Mouse (Mus musculus) embryonic facial prominence, embryonic 11.5 days (tissue): ENCODE results near the gene Cacna1d. TPM values are rescaled to one million over a fixed set of nuclear protein-coding genes. Genes with fewer than 3 reads are reported as not detected.

ENCODE experiments used
- ATAC-seq: fragments of 200-750 bp; cut with Nextera tagmentation; replicated peaks from 2 replicates; pipeline ENCODE4 v1.8.0; 2017; ENCODE audit warnings: low read depth; ENCODE audit not compliant: insufficient number of reproducible peaks, low FRiP score, low TSS enrichment
- DNase-seq: peaks from one replicate; pipeline ENCODE4 v3.0.0-alpha.2; 2015; ENCODE audit warnings: low spot score
- H3K27ac ChIP-seq: fragments of 300-500 bp; sonication (generic); replicated peaks from 2 replicates; pipeline ENCODE4 v1.5.1; 2014; ENCODE audit warnings: mild to moderate bottlenecking, low read depth, low read length, control low read depth
- H3K27me3 ChIP-seq: fragments of 300-500 bp; sonication (generic); 2 replicates; pipeline ENCODE4 v1.6.1; 2014; ENCODE audit warnings: mild to moderate bottlenecking, low read length, moderate library complexity, mixed read lengths; ENCODE audit not compliant: control insufficient read depth, insufficient read depth
- H3K36me3 ChIP-seq: fragments of 300-500 bp; sonication (generic); replicated peaks from 2 replicates; pipeline ENCODE4 v1.6.1; 2014; ENCODE audit warnings: low read depth, mild to moderate bottlenecking, low read length, moderate library complexity, mixed read lengths; ENCODE audit not compliant: control insufficient read depth, insufficient read depth
- H3K4me1 ChIP-seq: fragments of 300-500 bp; sonication (generic); 2 replicates; pipeline ENCODE4 v1.6.1; 2014; ENCODE audit warnings: low read length, mixed read lengths; ENCODE audit not compliant: control insufficient read depth, insufficient read depth
- H3K4me2 ChIP-seq: fragments of 300-500 bp; sonication (generic); 2 replicates; pipeline ENCODE4 v1.6.1; 2014; ENCODE audit warnings: low read depth, mild to moderate bottlenecking, control low read depth, low read length, moderate library complexity
- H3K4me3 ChIP-seq: fragments of 300-500 bp; sonication (generic); 2 replicates; pipeline ENCODE4 v1.5.1; 2014; ENCODE audit warnings: low read depth, low read length, control low read depth
- H3K9ac ChIP-seq: fragments of 300-500 bp; sonication (generic); replicated peaks from 2 replicates; pipeline ENCODE4 v1.6.1; 2014; ENCODE audit warnings: mild to moderate bottlenecking, control low read depth, low read length
- H3K9me3 ChIP-seq: fragments of 300-500 bp; sonication (generic); replicated peaks from 2 replicates; pipeline ENCODE4 v1.6.1; 2016; ENCODE audit warnings: mild to moderate bottlenecking, low read length, inconsistent platforms, mixed read lengths; ENCODE audit not compliant: control insufficient read depth
- WGBS: fragments of 180-500 bp; shearing (Covaris S2); extraction: QIAGEN DNeasy Blood & Tissue Kit; methylation state at CpG from one replicate; pipeline ENCODE4 v1.1.7; 2014; 5-methylcytosine and 5-hydroxymethylcytosine counted together
- polyA plus RNA-seq: library from polyadenylated mRNA; unstranded; fragments of >200 nt; fragmentation: Nextera tagmentation; extraction: Ambion mirVana; gene quantifications from 2 replicates; pipeline ENCODE4 v1.2.1, GENCODE M21; 2014

The Cacna1d gene
- polyA plus RNA-seq, 1 experiment from 2014 or later: 0.88 TPM

DNA sequence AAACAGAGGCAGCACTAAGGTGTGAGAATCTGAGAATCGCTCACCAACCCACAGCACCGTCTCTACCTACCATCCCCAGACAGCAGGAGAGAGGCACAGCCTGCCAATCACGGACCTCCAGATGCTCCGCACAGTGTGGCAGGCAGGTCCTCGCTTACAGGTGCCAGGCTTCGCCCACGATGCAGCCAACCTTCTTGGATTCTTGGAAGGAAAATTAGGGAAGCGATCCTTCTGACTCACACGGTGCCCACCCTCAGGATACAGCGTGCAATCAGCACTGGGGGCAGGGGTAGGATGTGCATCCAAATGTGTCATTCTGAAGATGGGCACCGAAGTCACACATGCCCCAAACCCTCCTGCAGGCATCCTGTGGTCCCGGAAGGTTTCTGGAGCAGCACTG lies 173.0 kb downstream of the Cacna1d start:
- 88% methylated on average over 12 of the region's 12 CpGs for WGBS
- no peak for ATAC-seq

DNA sequence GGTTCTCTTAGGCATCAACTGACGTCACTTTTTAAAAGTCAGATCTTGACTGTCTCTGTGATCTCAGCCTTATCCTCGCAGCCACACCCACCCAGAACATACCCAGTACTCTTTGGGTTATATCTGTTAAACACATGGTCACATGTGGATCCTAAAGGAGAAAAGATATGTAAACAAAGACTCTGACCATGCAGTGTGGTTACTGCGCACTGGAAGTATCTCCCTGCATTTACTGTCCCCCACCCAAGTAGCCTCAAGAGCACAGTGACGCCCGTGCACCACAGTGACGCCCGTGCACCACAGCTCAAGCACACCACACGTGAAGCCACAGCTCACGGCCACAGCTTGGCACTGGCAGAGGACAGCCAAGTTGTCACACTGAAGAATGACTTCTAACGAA lies 173.6 kb downstream of the Cacna1d start:
- H3K9me3 ChIP-seq: no peaks in the 10 kb centered on the region
- no peak for ATAC-seq
- H3K4me2 ChIP-seq: no peak overlapping the region
- no peak overlapping the region for H3K9ac ChIP-seq
- no peaks in the 10 kb centered on the region for H3K4me1 ChIP-seq
- H3K27ac ChIP-seq: no peak overlapping the region
- 87% methylated on average over 10 of the region's 10 CpGs for WGBS
- H3K27me3 ChIP-seq: no peaks in the 10 kb centered on the region
- H3K4me3 ChIP-seq: no peak overlapping the region
- DNase-seq: no peak
- no peaks in the 10 kb centered on the region for H3K36me3 ChIP-seq

More for the DNA sequence above, 173.0 kb downstream of the Cacna1d start:
- H3K9me3 ChIP-seq: no peaks in the 10 kb centered on the region
- no peaks in the 10 kb centered on the region for H3K36me3 ChIP-seq
- no peak overlapping the region for H3K4me3 ChIP-seq
- DNase-seq: no peak
- no peak overlapping the region for H3K4me2 ChIP-seq
- no peaks in the 10 kb centered on the region for H3K27me3 ChIP-seq
- no peaks in the 10 kb centered on the region for H3K4me1 ChIP-seq
- no peak overlapping the region for H3K9ac ChIP-seq
- H3K27ac ChIP-seq: no peak overlapping the region

- 58% methylated on average over 13 of the region's 13 CpGs for WGBS
- no peak for ATAC-seq
- no peak for DNase-seq
Observed at GRCm38 (mm10) chr14:30311206-30311889, 179.9 kb downstream of the Cacna1d start.

DNA sequence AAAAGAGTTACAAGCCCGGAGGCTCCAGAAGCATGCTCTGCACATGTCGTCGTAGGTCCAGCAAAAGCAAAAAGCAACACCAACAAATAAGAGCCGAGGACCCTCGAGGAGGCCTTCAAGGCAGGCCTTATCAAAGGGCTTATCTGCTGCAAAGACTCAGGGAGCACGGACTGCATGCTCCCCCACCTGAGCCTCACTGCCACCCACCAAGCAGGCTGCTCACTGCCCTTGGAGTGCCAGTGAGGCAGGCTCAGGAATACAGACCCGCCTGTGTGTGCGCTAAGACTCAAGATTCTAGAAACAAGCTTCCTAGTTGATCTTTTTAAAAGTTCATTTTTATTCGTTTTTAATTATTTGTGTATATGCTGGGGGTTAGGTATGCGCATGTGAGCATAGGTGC lies 181.0 kb downstream of the Cacna1d start:
- H3K9me3 ChIP-seq: no peaks in the 10 kb centered on the region
- 72% methylated on average over 10 of the region's 10 CpGs for WGBS
- ATAC-seq (no peak), DNase-seq (peak; percentile 40)
- H3K27ac ChIP-seq: no peak overlapping the region
- no peak overlapping the region for H3K9ac ChIP-seq
- no peak overlapping the region for H3K4me2 ChIP-seq
- H3K4me3 ChIP-seq: no peak overlapping the region
- no peaks in the 10 kb centered on the region for H3K4me1 ChIP-seq
- no peaks in the 10 kb centered on the region for H3K27me3 ChIP-seq
- no peaks in the 10 kb centered on the region for H3K36me3 ChIP-seq

More at GRCm38 (mm10) chr14:30311206-30311889, 179.9 kb downstream of the Cacna1d start:
- no peaks in the 10 kb centered on the region for H3K4me1 ChIP-seq
- H3K27ac ChIP-seq: no peak overlapping the region
- H3K9me3 ChIP-seq: no peaks in the 10 kb centered on the region
- H3K4me2 ChIP-seq: no peak overlapping the region
- no peaks in the 10 kb centered on the region for H3K36me3 ChIP-seq
- no peak overlapping the region for H3K9ac ChIP-seq
- no peak overlapping the region for H3K4me3 ChIP-seq
- no peaks in the 10 kb centered on the region for H3K27me3 ChIP-seq

- Histone ChIP-seq H3K36me3 (no peaks in the 10 kb centered on the region), H3K4me3 (no peak overlapping the region), H3K27ac (no peak overlapping the region), H3K4me2 (no peak overlapping the region), H3K27me3 (no peaks in the 10 kb centered on the region), H3K9ac (no peak overlapping the region), H3K9me3 (no peaks in the 10 kb centered on the region), H3K4me1 (no peaks in the 10 kb centered on the region)
- no peak for ATAC-seq
- WGBS: 67% methylated on average over 6 of the region's 6 CpGs
- no peak for DNase-seq
Observed at GRCm38 (mm10) chr14:30306221-30306620, 185.0 kb downstream of the Cacna1d start.

- Histone ChIP-seq H3K27ac (no peak overlapping the region), H3K9ac (no peak overlapping the region), H3K4me3 (no peak overlapping the region), H3K27me3 (no peaks in the 10 kb centered on the region), H3K36me3 (no peaks in the 10 kb centered on the region), H3K4me2 (no peak overlapping the region), H3K4me1 (no peaks in the 10 kb centered on the region), H3K9me3 (no peaks in the 10 kb centered on the region)
- WGBS: 67% methylated on average over 7 of the region's 7 CpGs
- ATAC-seq (no peak), DNase-seq (no peak)
Observed at GRCm38 (mm10) chr14:30299946-30300345, 191.3 kb downstream of the Cacna1d start.

GRCm38 (mm10) chr14:30297492-30297891 lies 193.8 kb downstream of the Cacna1d start:
- no peak for ATAC-seq
- H3K4me2 ChIP-seq: no peak overlapping the region
- H3K9ac ChIP-seq: no peak overlapping the region
- no peak overlapping the region for H3K4me3 ChIP-seq
- no peak overlapping the region for H3K27ac ChIP-seq
- H3K4me1 ChIP-seq: no peaks in the 10 kb centered on the region
- no peaks in the 10 kb centered on the region for H3K27me3 ChIP-seq
- no peak for DNase-seq
- 90% methylated on average over 11 of the region's 11 CpGs for WGBS
- no peaks in the 10 kb centered on the region for H3K36me3 ChIP-seq
- no peaks in the 10 kb centered on the region for H3K9me3 ChIP-seq

- Histone ChIP-seq H3K4me1 (no peaks in the 10 kb centered on the region), H3K4me2 (no peak overlapping the region), H3K9me3 (no peaks in the 10 kb centered on the region), H3K9ac (no peak overlapping the region), H3K27ac (no peak overlapping the region), H3K27me3 (no peaks in the 10 kb centered on the region), H3K4me3 (no peak overlapping the region), H3K36me3 (no peaks in the 10 kb centered on the region)
- no peak for DNase-seq
- no peak for ATAC-seq
- 57% methylated on average over 1 of the region's 1 CpGs for WGBS
Observed at GRCm38 (mm10) chr14:30292135-30292463, 199.2 kb downstream of the Cacna1d start.
